In genomic region chr9:41366405-41366804, GRCm38 (mm10) we compare ENCODE assay signal across 26 mouse cellular contexts.
DNase-seq lines count a peak whose midpoint lies in the region; ATAC-seq and TF ChIP-seq lines count a peak whose summit lies in the region.
"Had no signal": no experiment of that assay in that cellular context is flagged by ENCODE, and none has a peak within 500 bp of the region (broad histone marks: within the 10 kb centered on the region; RNA-seq: fewer than 3 reads in every experiment).

No protein-coding gene starts in this region.

- no peaks in the 10 kb centered on the region for H3K36me3 ChIP-seq in forebrain, embryonic 13.5 days (ENCODE audit: poor library complexity, severe bottlenecking)
- no peaks in the 10 kb centered on the region for H3K36me3 ChIP-seq in forebrain, embryonic 11.5 days (ENCODE audit: control insufficient read depth, insufficient read depth, low read length)
- no peaks in the 10 kb centered on the region for H3K36me3 ChIP-seq in hindbrain, embryonic 12.5 days
- no peaks in the 10 kb centered on the region for H3K36me3 ChIP-seq in hindbrain, postnatal 0 days (ENCODE audit: insufficient read depth, low read length)
- no peaks in the 10 kb centered on the region; the same call in 1 of the 2 replicates for H3K36me3 ChIP-seq in neural tube, embryonic 12.5 days
- H3K36me3 ChIP-seq in neural tube, embryonic 15.5 days: no peaks in the 10 kb centered on the region
- H3K36me3 ChIP-seq: embryonic facial prominence, embryonic 12.5 days; heart, embryonic 13.5 days; intestine, embryonic 15.5 days; limb, embryonic 13.5 days; lung, embryonic 15.5 days; midbrain, embryonic 15.5 days had no signal

- 0 out of 2 replicates have a peak, but pooled peaks have one; percentile 19 for ATAC-seq in forebrain, embryonic 13.5 days
- no peak for ATAC-seq in forebrain, embryonic 11.5 days (replicated peaks; ENCODE audit: low FRiP score)
- ATAC-seq in hindbrain, embryonic 12.5 days (ENCODE audit: low FRiP score): no peak
- ATAC-seq in hindbrain, postnatal 0 days: no peak
- ATAC-seq in neural tube, embryonic 12.5 days (ENCODE audit: low FRiP score, low read depth): no peak
- ATAC-seq in neural tube, embryonic 15.5 days (ENCODE audit: low FRiP score): no peak
- no peak for ATAC-seq in inflammation-experienced regulatory T-cells, adult 6 months
- ATAC-seq: intestine, embryonic 15.5 days; midbrain, embryonic 15.5 days; Patski had no signal

- no peak overlapping the region for H3K27ac ChIP-seq in forebrain, embryonic 13.5 days
- H3K27ac ChIP-seq in forebrain, embryonic 11.5 days (ENCODE audit: low read depth, low read length): no peak overlapping the region
- H3K27ac ChIP-seq in hindbrain, embryonic 12.5 days: peak overlapping the region; percentile 48; the same call in 1 of the 2 replicates
- H3K27ac ChIP-seq in hindbrain, postnatal 0 days: no peak overlapping the region
- 0 out of 2 replicates have a peak overlapping the region, but pooled peaks have one; percentile 44 for H3K27ac ChIP-seq in neural tube, embryonic 12.5 days
- no peak overlapping the region for H3K27ac ChIP-seq in neural tube, embryonic 15.5 days (replicated peaks)
- H3K27ac ChIP-seq: embryonic facial prominence, embryonic 12.5 days; heart, embryonic 13.5 days; intestine, embryonic 15.5 days; layer of hippocampus, adult 2 months; left cerebral cortex, adult 2 months; limb, embryonic 13.5 days; lung, embryonic 15.5 days; midbrain, embryonic 15.5 days had no signal

- no peak overlapping the region for H3K9ac ChIP-seq in forebrain, embryonic 13.5 days
- no peak overlapping the region for H3K9ac ChIP-seq in forebrain, embryonic 11.5 days (ENCODE audit: low read length)
- H3K9ac ChIP-seq in hindbrain, embryonic 12.5 days: no peak overlapping the region
- H3K9ac ChIP-seq in hindbrain, postnatal 0 days (replicated peaks; ENCODE audit: low read length): no peak overlapping the region
- no peak overlapping the region for H3K9ac ChIP-seq in neural tube, embryonic 12.5 days
- H3K9ac ChIP-seq in neural tube, embryonic 15.5 days (replicated peaks): no peak overlapping the region
- H3K9ac ChIP-seq: embryonic facial prominence, embryonic 12.5 days; heart, embryonic 13.5 days; intestine, embryonic 15.5 days; limb, embryonic 13.5 days; lung, embryonic 15.5 days; midbrain, embryonic 15.5 days had no signal

- H3K4me3 ChIP-seq in forebrain, embryonic 13.5 days: no peak overlapping the region
- H3K4me3 ChIP-seq in forebrain, embryonic 11.5 days (ENCODE audit: low read depth, low read length): no peak overlapping the region
- H3K4me3 ChIP-seq in hindbrain, embryonic 12.5 days: no peak overlapping the region
- H3K4me3 ChIP-seq in hindbrain, postnatal 0 days (ENCODE audit: low read length): no peak overlapping the region
- no peak overlapping the region for H3K4me3 ChIP-seq in neural tube, embryonic 12.5 days
- H3K4me3 ChIP-seq in neural tube, embryonic 15.5 days (replicated peaks): no peak overlapping the region
- H3K4me3 ChIP-seq: embryonic facial prominence, embryonic 12.5 days; heart, embryonic 13.5 days; intestine, embryonic 15.5 days; layer of hippocampus, adult 2 months; left cerebral cortex, adult 2 months; limb, embryonic 13.5 days; lung, embryonic 15.5 days; midbrain, embryonic 15.5 days had no signal

- TF ChIP-seq CTCF in hindbrain, postnatal 0 days (IDR thresholded peaks at IDR 0.05; ENCODE audit: low read depth): no peak

- H3K9me3 ChIP-seq in forebrain, embryonic 13.5 days (replicated peaks): no peaks in the 10 kb centered on the region
- no peaks in the 10 kb centered on the region for H3K9me3 ChIP-seq in forebrain, embryonic 11.5 days (ENCODE audit: control insufficient read depth, low read length)
- no peaks in the 10 kb centered on the region for H3K9me3 ChIP-seq in hindbrain, embryonic 12.5 days (replicated peaks)
- H3K9me3 ChIP-seq in hindbrain, postnatal 0 days (ENCODE audit: low read length): no peaks in the 10 kb centered on the region
- no peaks in the 10 kb centered on the region for H3K9me3 ChIP-seq in neural tube, embryonic 12.5 days
- no peaks in the 10 kb centered on the region for H3K9me3 ChIP-seq in neural tube, embryonic 15.5 days (replicated peaks)
- H3K9me3 ChIP-seq: embryonic facial prominence, embryonic 12.5 days; heart, embryonic 13.5 days; intestine, embryonic 15.5 days; limb, embryonic 13.5 days; lung, embryonic 15.5 days; midbrain, embryonic 15.5 days had no signal

- H3K4me1 ChIP-seq in forebrain, embryonic 13.5 days: peaks cover 22% of the 10 kb centered on the region
- H3K4me1 ChIP-seq in forebrain, embryonic 11.5 days (replicated peaks; ENCODE audit: control insufficient read depth, insufficient read depth, low read length): peaks cover 7% of the 10 kb centered on the region
- H3K4me1 ChIP-seq in hindbrain, embryonic 12.5 days: peaks cover 13% of the 10 kb centered on the region
- H3K4me1 ChIP-seq in hindbrain, postnatal 0 days (ENCODE audit: insufficient read depth, low read length): no peaks in the 10 kb centered on the region
- H3K4me1 ChIP-seq in neural tube, embryonic 12.5 days: peaks cover 24% of the 10 kb centered on the region
- peaks cover 16% of the 10 kb centered on the region for H3K4me1 ChIP-seq in neural tube, embryonic 15.5 days
- H3K4me1 ChIP-seq: intestine, embryonic 15.5 days; limb, embryonic 13.5 days had no signal

- no peak overlapping the region for H3K4me2 ChIP-seq in forebrain, embryonic 13.5 days
- H3K4me2 ChIP-seq in forebrain, embryonic 11.5 days (ENCODE audit: low read depth, low read length, severe bottlenecking): no peak overlapping the region
- no peak overlapping the region for H3K4me2 ChIP-seq in hindbrain, embryonic 12.5 days (replicated peaks)
- H3K4me2 ChIP-seq in hindbrain, postnatal 0 days (ENCODE audit: low read depth, low read length): no peak overlapping the region
- H3K4me2 ChIP-seq in neural tube, embryonic 12.5 days (replicated peaks): no peak overlapping the region
- H3K4me2 ChIP-seq in neural tube, embryonic 15.5 days: no peak overlapping the region
- H3K4me2 ChIP-seq: embryonic facial prominence, embryonic 12.5 days; heart, embryonic 13.5 days; intestine, embryonic 15.5 days; limb, embryonic 13.5 days; liver, embryonic 11.5 days; lung, embryonic 15.5 days; midbrain, embryonic 15.5 days had no signal

- WGBS in forebrain, embryonic 13.5 days: 16% methylated on average over 3 of the region's 3 CpGs
- WGBS in forebrain, embryonic 11.5 days: 34% methylated on average over 3 of the region's 3 CpGs
- WGBS in hindbrain, embryonic 12.5 days: 31% methylated on average over 3 of the region's 3 CpGs
- WGBS in hindbrain, postnatal 0 days: 28% methylated on average over 3 of the region's 3 CpGs
- WGBS in neural tube, embryonic 12.5 days: 29% methylated on average over 3 of the region's 3 CpGs
- WGBS in neural tube, embryonic 15.5 days: 24% methylated on average over 3 of the region's 3 CpGs

- no peak for DNase-seq in forebrain, embryonic 11.5 days (ENCODE audit: low spot score)
- DNase-seq in hindbrain, postnatal 0 days (ENCODE audit: low spot score): no peak
- DNase-seq: adrenal gland, postnatal 14 days; cerebellum, adult 11-12 months; cerebellum, postnatal 10 days; gastrocnemius, postnatal 10 days; heart, postnatal 10 days; kidney, adult 2 months; kidney, postnatal 36 days; retina, postnatal 1 day; right cerebral cortex, postnatal 14 days had no signal

- no peaks in the 10 kb centered on the region for H3K27me3 ChIP-seq in forebrain, embryonic 13.5 days
- H3K27me3 ChIP-seq in forebrain, embryonic 11.5 days (ENCODE audit: control insufficient read depth, insufficient read depth, low read length): no peaks in the 10 kb centered on the region
- no peaks in the 10 kb centered on the region for H3K27me3 ChIP-seq in hindbrain, embryonic 12.5 days
- no peaks in the 10 kb centered on the region for H3K27me3 ChIP-seq in hindbrain, postnatal 0 days (ENCODE audit: insufficient read depth, low read length)
- H3K27me3 ChIP-seq in neural tube, embryonic 12.5 days (replicated peaks): no peaks in the 10 kb centered on the region
- no peaks in the 10 kb centered on the region for H3K27me3 ChIP-seq in neural tube, embryonic 15.5 days (replicated peaks)
- H3K27me3 ChIP-seq: embryonic facial prominence, embryonic 12.5 days; heart, embryonic 13.5 days; intestine, embryonic 15.5 days; limb, embryonic 13.5 days; lung, embryonic 15.5 days; midbrain, embryonic 15.5 days; Patski had no signal

Comparison
In these comparisons a context has a peak if more than half of its experiments do, and no peak if none do; other contexts are left out.
1. H3K27ac ChIP-seq: peak in hindbrain, embryonic 12.5 days (single experiment) and neural tube, embryonic 12.5 days (single experiment); none in forebrain, embryonic 13.5 days (single experiment), forebrain, embryonic 11.5 days (single experiment), hindbrain, postnatal 0 days (single experiment) and neural tube, embryonic 15.5 days (single experiment).